Mouse (Mus musculus) liver, adult (tissue): ENCODE data around the gene Aff1.

ENCODE experiments used
- GATA4 ChIP-seq: IDR thresholded peaks from 2 replicates; pipeline ENCODE4 v1.6.1; 2014; ENCODE audit warnings: mild to moderate bottlenecking, low read length; ENCODE audit not compliant: insufficient replicate concordance

Gene Aff1

GRCm38 (mm10) chr5:103689645-103690044, 2.5 kb upstream of the Aff1 start:
- TF ChIP-seq GATA4 = no peak

- no peak for TF ChIP-seq GATA4
These were observed 2.0 kb upstream of the Aff1 start for GRCm38 (mm10) chr5:103690190-103690589.

GRCm38 (mm10) chr5:103691171-103691570, 1.0 kb upstream of the Aff1 start:
- TF ChIP-seq GATA4 = no peak

GRCm38 (mm10) chr5:103692531-103693040, 412 bp downstream of the Aff1 start:
- TF ChIP-seq GATA4 = no peak

GRCm38 (mm10) chr5:103693041-103693641, 967 bp downstream of the Aff1 start:
- no peak for TF ChIP-seq GATA4

- no peak for TF ChIP-seq GATA4
These were observed 1.9 kb downstream of the Aff1 start for GRCm38 (mm10) chr5:103694094-103694493.

GRCm38 (mm10) chr5:103697875-103698491, 5.8 kb downstream of the Aff1 start:
- no peak for TF ChIP-seq GATA4

GRCm38 (mm10) chr5:103698577-103698976, 6.4 kb downstream of the Aff1 start:
- TF ChIP-seq GATA4 = no peak

- no peak for TF ChIP-seq GATA4
These were observed 7.4 kb downstream of the Aff1 start for GRCm38 (mm10) chr5:103699537-103699936.

- no peak for TF ChIP-seq GATA4
These were observed 8.5 kb downstream of the Aff1 start for GRCm38 (mm10) chr5:103700661-103701060.

GRCm38 (mm10) chr5:103701466-103701865, 9.3 kb downstream of the Aff1 start:
- no peak for TF ChIP-seq GATA4

- TF ChIP-seq GATA4 = no peak
These were observed 10.4 kb downstream of the Aff1 start for GRCm38 (mm10) chr5:103702527-103702926.

GRCm38 (mm10) chr5:103705331-103705730, 13.2 kb downstream of the Aff1 start:
- TF ChIP-seq GATA4 = no peak

- no peak for TF ChIP-seq GATA4
These were observed 13.7 kb downstream of the Aff1 start for GRCm38 (mm10) chr5:103705874-103706273.

- TF ChIP-seq GATA4 = no peak
These were observed 16.9 kb downstream of the Aff1 start for GRCm38 (mm10) chr5:103709044-103709443.

- no peak for TF ChIP-seq GATA4
These were observed 19.7 kb downstream of the Aff1 start for GRCm38 (mm10) chr5:103711886-103712285.

GRCm38 (mm10) chr5:103713422-103713821, 21.2 kb downstream of the Aff1 start:
- TF ChIP-seq GATA4 = no peak

- no peak for TF ChIP-seq GATA4
These were observed 22.8 kb downstream of the Aff1 start for GRCm38 (mm10) chr5:103714943-103715342.
